Mouse (Mus musculus) stomach, postnatal 0 days (tissue): ENCODE data around the gene Olfr640. TPM values are rescaled to one million over a fixed set of nuclear protein-coding genes. Genes with fewer than 3 reads are reported as not detected.

Experiments used
- ATAC-seq: fragments of 200-750 bp; cut with Nextera tagmentation; 2 replicates; pipeline ENCODE4 v1.8.0; 2017; ENCODE audit not compliant: low FRiP score, low TSS enrichment
- DNase-seq: peaks from one replicate; pipeline ENCODE4 v3.0.0-alpha.2; 2016; ENCODE audit warnings: low spot score
- H3K27ac ChIP-seq: fragments of 300-500 bp; sonication (generic); replicated peaks from 2 replicates; pipeline ENCODE4 v1.5.1; 2014; ENCODE audit warnings: mild to moderate bottlenecking, control low read depth
- H3K27me3 ChIP-seq: fragments of 300-500 bp; sonication (generic); 2 replicates; pipeline ENCODE4 v1.6.1; 2014; ENCODE audit warnings: low read length; ENCODE audit not compliant: control insufficient read depth, insufficient read depth
- H3K36me3 ChIP-seq: fragments of 300-500 bp; sonication (generic); 2 replicates; pipeline ENCODE4 v1.6.1; 2014; ENCODE audit warnings: low read length, mixed read lengths; ENCODE audit not compliant: control insufficient read depth, insufficient read depth
- H3K4me1 ChIP-seq: fragments of 300-500 bp; sonication (generic); replicated peaks from 2 replicates; pipeline ENCODE4 v1.6.1; 2014; ENCODE audit warnings: antibody characterized with exemption; ENCODE audit not compliant: control insufficient read depth, insufficient read depth
- H3K4me2 ChIP-seq: fragments of 300-500 bp; sonication (generic); replicated peaks from 2 replicates; pipeline ENCODE4 v1.6.1; 2014; ENCODE audit warnings: low read depth, mild to moderate bottlenecking, control low read depth, moderate library complexity
- H3K4me3 ChIP-seq: fragments of 300-500 bp; sonication (generic); 2 replicates; pipeline ENCODE4 v1.5.1; 2014; ENCODE audit warnings: low read depth, low read length, control low read depth
- H3K9ac ChIP-seq: fragments of 300-500 bp; sonication (generic); 2 replicates; pipeline ENCODE4 v1.6.1; 2014; ENCODE audit warnings: mild to moderate bottlenecking, low read length, control low read depth, mixed read lengths
- H3K9me3 ChIP-seq: fragments of 300-500 bp; sonication (generic); 2 replicates; pipeline ENCODE4 v1.6.1; 2016; ENCODE audit warnings: low read length; ENCODE audit not compliant: control insufficient read depth
- CTCF ChIP-seq: IDR thresholded peaks from 2 replicates; pipeline ENCODE4 v1.5.1; 2016; ENCODE audit warnings: antibody characterized with exemption, low read depth, mild to moderate bottlenecking, moderate library complexity
- EP300 ChIP-seq: optimal IDR thresholded peaks from 2 replicates; pipeline ENCODE3; 2016; ENCODE audit warnings: antibody characterized with exemption
- WGBS: fragments of 180-500 bp; shearing (Covaris S2); extraction: QIAGEN DNeasy Blood & Tissue Kit; methylation state at CpG from one replicate; pipeline ENCODE4 v1.1.7; 2014; 5-methylcytosine and 5-hydroxymethylcytosine counted together
- polyA plus RNA-seq: library from polyadenylated mRNA; unstranded; fragments of >200 nt; fragmentation: Nextera tagmentation; extraction: Ambion mirVana; gene quantifications from 2 replicates; pipeline ENCODE4 v1.2.1, GENCODE M21; 2015

Olfr640 gene
- 0.04 TPM in 1 of 2 replicates, not detected in the other for polyA plus RNA-seq

- Histone ChIP-seq H3K4me3 (no peak within 1 kb of the TSS), H3K27ac (no peak within 1 kb of the TSS), H3K4me1 (no peaks in the 10 kb centered on the region), H3K36me3 (no peaks in the 10 kb centered on the region), H3K9ac (no peak within 1 kb of the TSS), H3K9me3 (no peaks in the 10 kb centered on the region), H3K4me2 (no peak within 1 kb of the TSS), H3K27me3 (no peaks in the 10 kb centered on the region)
- TF ChIP-seq EP300 (no peak), CTCF (no peak)
- no peak for DNase-seq
- WGBS = 77% methylated on average over 6 of the region's 6 CpGs
- no peak for ATAC-seq
Measured at GRCm38 (mm10) chr7:104025473-104025872, at the start of gene Olfr640. Olfr640 (minus strand) TSS chr7:104025573.

- ATAC-seq = no peak
- Histone ChIP-seq H3K27ac (no peak within 1 kb of the TSS), H3K9ac (no peak within 1 kb of the TSS), H3K36me3 (no peaks in the 10 kb centered on the region), H3K27me3 (no peaks in the 10 kb centered on the region), H3K4me1 (no peaks in the 10 kb centered on the region), H3K4me2 (no peak within 1 kb of the TSS), H3K4me3 (no peak within 1 kb of the TSS), H3K9me3 (no peaks in the 10 kb centered on the region)
- WGBS = 60% methylated on average over 2 of the region's 2 CpGs
- TF ChIP-seq CTCF (no peak), EP300 (no peak)
- no peak for DNase-seq
Measured at GRCm38 (mm10) chr7:104071769-104072168, 46.4 kb upstream of the Olfr640 start, which contains the start of gene Olfr644. Olfr644 (minus strand) TSS chr7:104071869.

- no peaks in the 10 kb centered on the region for H3K4me1 ChIP-seq
- no peak for ATAC-seq
- H3K27ac ChIP-seq = no peak within 1 kb of the TSS
- no peak for DNase-seq
- H3K9ac ChIP-seq = no peak within 1 kb of the TSS
- WGBS = 39% methylated on average over 2 of the region's 2 CpGs
- H3K36me3 ChIP-seq = no peaks in the 10 kb centered on the region
- TF ChIP-seq EP300 (no peak), CTCF (no peak)
- H3K4me3 ChIP-seq = no peak within 1 kb of the TSS
- H3K4me2 ChIP-seq = no peak within 1 kb of the TSS
- no peaks in the 10 kb centered on the region for H3K9me3 ChIP-seq
- H3K27me3 ChIP-seq = no peaks in the 10 kb centered on the region
Measured at GRCm38 (mm10) chr7:104061345-104061744, 36.0 kb upstream of the Olfr640 start, which contains the start of gene 4930516K23Rik. 4930516K23Rik (minus strand) TSS chr7:104061445.

- no peak overlapping the region for H3K9ac ChIP-seq
- 88% methylated on average over 1 of the region's 1 CpGs for WGBS
- no peaks in the 10 kb centered on the region for H3K36me3 ChIP-seq
- H3K27me3 ChIP-seq = no peaks in the 10 kb centered on the region
- H3K4me2 ChIP-seq = no peak overlapping the region
- H3K9me3 ChIP-seq = no peaks in the 10 kb centered on the region
- ATAC-seq (no peak), DNase-seq (no peak)
- H3K27ac ChIP-seq = no peak overlapping the region
- no peaks in the 10 kb centered on the region for H3K4me1 ChIP-seq
- TF ChIP-seq CTCF (no peak), EP300 (no peak)
- H3K4me3 ChIP-seq = no peak overlapping the region
Measured at GRCm38 (mm10) chr7:104059215-104059614, 33.8 kb upstream of the Olfr640 start.

- Histone ChIP-seq H3K4me2 (no peak within 1 kb of the TSS), H3K9ac (no peak within 1 kb of the TSS), H3K27me3 (no peaks in the 10 kb centered on the region), H3K36me3 (no peaks in the 10 kb centered on the region), H3K27ac (no peak within 1 kb of the TSS), H3K4me1 (no peaks in the 10 kb centered on the region), H3K9me3 (no peaks in the 10 kb centered on the region), H3K4me3 (no peak within 1 kb of the TSS)
- no peak for DNase-seq
- 77% methylated on average over 1 of the region's 1 CpGs for WGBS
- TF ChIP-seq EP300 (no peak), CTCF (no peak)
- ATAC-seq = no peak
Measured at GRCm38 (mm10) chr7:104052566-104052965, 27.2 kb upstream of the Olfr640 start, which contains the start of gene Olfr642. Olfr642 (minus strand) TSS chr7:104052666.

GRCm38 (mm10) chr7:104050745-104051144 lies 25.4 kb upstream of the Olfr640 start:
- Histone ChIP-seq H3K4me2 (no peak overlapping the region), H3K36me3 (no peaks in the 10 kb centered on the region), H3K9me3 (no peaks in the 10 kb centered on the region), H3K9ac (no peak overlapping the region), H3K27ac (no peak overlapping the region), H3K27me3 (no peaks in the 10 kb centered on the region), H3K4me1 (no peaks in the 10 kb centered on the region), H3K4me3 (no peak overlapping the region)
- 88% methylated on average over 4 of the region's 4 CpGs for WGBS
- no peak for TF ChIP-seq EP300
- TF ChIP-seq CTCF = no peak
- ATAC-seq (no peak), DNase-seq (no peak)
